Mouse (Mus musculus): Measurements from ENCODE around the gene Agbl5.
A peak's percentile ranks its signal among the peaks of the same experiment; 100 is the strongest.

Gene Agbl5

DNA sequence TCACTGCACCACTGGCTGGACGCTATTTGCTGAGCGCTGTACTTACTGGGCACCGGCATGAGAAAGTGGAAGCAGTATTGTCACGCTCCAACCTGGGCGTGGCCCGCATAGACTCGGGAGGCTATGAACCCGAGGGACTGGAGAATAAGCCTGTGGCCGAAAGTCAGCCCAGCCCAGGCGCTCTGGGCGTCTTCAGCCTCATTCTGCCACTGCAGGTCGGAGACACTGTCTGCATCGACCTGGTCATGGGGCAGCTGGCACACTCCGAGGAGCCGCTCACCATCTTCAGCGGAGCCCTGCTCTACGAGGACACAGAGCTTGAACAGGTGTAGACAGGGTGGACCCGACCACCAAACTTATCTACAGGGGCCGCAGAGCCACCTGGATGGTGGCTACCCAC is 32.1 kb downstream of the Agbl5 start:
- DNase-seq (ENCODE audit: low spot score), result no peak

DNA sequence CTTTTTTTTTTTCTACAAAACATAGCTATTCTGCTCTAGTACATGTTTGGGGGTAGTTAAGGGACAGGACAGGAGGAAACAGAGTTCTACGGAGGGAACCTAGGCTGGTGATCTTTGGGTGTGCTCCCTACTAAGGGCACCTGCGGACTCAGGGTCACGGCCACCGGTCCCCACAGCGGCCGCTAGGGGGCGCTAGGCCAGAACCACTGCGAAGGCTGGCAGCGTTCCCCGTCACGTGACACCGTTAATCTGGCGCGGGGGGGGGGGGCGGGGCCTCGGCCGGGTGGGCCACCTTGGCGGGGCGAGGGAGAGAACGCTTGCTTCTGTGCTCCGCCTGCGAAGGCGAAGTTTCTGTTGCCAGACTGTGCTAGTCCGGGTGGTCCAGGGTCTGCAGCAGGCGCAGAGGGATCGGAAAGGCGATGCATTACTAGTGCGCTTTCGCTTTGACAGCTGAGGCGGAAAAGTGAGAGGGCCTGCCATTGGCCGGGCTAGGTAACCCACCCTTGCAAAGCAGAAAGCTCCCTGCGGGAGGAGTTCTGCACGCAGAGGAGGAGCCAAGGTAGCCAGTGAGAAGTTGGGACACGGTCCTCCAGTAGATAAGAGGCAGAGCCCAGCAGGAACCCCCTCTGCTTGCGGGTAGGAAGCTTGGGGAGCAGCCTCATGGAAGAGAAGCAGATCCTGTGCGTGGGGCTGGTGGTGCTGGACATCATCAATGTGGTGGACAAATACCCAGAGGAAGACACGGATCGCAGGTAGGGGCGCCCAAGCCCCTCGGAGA is 33.0 kb downstream of the Agbl5 start, which contains the start of gene Khk:
Gene Khk (plus strand): TSS at position 176 of the 778 bp plus-strand sequence.
- peak; percentile 68 for DNase-seq (ENCODE audit: low spot score)

DNA sequence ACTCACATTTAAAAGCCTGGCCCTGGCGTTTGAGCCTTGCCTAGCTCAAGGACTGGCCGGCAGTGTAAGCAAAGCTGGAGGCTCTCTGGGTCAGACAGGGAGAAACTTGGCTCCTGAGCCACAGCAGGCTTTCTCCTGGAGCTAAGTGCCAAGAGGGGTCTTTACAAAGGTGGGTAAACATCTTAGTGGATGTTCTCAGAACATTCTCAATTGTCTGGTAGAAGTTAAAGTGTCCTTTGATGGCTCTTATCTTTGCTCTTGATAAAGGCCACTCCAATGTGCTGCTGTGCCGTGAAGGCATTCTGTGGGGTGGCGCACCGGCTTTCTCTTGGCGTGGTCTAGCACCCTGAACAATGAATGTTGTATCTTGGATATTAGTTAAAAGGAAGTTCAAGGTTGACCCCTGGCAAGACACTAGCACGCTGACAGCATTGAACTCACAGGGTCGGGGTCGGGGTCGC is 34.1 kb downstream of the Agbl5 start:
- DNase-seq (ENCODE audit: low spot score), result no peak

DNA sequence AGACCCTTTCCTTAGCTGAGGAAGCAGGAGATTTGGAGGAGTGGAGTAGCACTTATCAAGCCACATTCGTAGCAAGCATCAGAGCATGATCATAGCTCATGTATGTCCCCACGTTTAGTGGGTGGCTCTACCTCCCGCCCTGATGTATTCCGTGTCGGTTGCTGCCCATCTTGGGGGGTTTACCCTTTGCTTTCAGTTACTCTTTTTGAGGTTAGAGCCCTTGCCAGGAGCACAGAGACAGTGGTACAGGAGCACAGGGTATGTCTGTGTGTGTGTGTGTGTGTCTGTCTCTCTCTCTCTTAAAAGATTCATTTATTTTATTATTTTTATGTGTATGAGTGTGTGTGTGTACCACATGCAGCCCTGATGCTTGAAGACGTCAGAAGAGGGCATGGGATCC is 34.6 kb downstream of the Agbl5 start:
- DNase-seq (ENCODE audit: low spot score), result no peak

DNA sequence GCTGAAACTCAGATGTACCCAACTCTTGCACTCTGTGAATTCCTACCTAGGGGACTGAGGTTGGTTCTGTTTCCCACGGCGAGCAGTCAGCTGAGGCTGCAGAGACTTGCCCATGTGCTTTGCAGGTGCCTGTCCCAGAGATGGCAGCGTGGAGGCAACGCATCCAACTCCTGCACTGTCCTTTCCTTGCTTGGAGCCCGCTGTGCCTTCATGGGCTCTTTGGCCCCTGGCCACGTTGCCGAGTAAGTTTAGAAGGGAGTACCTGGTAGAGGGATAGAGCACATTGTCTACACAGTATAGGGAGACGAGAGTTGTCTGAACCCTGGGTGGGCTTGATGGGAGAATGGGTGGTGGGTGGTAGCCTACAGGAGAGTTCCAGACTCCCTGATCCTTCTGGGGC is 36.1 kb downstream of the Agbl5 start:
- DNase-seq (ENCODE audit: low spot score), result no peak

DNA sequence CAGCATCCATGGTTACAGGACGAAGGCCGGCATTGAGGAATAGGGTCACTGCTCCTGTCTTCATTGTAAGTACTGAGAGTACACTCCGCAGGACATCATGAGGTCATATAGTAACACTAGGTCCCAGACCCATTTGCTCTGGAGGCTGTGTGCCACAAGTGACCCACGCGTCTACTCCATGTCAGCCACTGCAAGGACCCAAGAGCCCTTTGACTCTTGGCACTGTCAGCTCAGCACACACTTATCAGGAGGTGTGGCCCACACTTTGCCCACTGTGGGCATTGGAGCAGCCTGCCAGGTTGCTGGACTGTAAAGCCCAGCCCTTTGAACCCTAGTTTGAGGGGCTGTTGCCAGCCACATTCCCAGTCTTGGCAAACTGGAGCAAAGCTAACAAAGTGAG is 36.7 kb downstream of the Agbl5 start:
- no peak for DNase-seq (ENCODE audit: low spot score)

DNA sequence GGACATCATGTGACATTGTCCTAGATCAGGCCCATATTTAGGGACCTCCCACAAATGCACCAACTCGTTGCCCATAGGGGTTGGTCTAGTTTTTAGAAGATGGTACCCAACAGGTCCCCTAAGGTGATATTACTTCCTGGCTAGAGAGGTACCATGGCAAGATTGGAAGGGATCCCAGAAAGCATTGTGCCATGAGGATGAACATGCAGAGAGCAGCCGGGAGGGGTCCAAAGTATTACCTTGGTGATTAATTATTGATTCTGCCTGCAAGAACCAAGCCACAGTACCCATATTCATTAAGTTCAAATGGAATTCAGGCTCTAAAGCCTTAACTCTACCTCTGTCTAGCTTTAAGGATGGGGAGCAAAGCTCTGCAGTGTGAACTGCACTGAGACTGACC is 37.6 kb downstream of the Agbl5 start:
- DNase-seq (ENCODE audit: low spot score), result no peak

- no peak for DNase-seq (ENCODE audit: low spot score)
These were observed 39.5 kb downstream of the Agbl5 start for GRCm38 (mm10) chr5:30927945-30928529.

DNA sequence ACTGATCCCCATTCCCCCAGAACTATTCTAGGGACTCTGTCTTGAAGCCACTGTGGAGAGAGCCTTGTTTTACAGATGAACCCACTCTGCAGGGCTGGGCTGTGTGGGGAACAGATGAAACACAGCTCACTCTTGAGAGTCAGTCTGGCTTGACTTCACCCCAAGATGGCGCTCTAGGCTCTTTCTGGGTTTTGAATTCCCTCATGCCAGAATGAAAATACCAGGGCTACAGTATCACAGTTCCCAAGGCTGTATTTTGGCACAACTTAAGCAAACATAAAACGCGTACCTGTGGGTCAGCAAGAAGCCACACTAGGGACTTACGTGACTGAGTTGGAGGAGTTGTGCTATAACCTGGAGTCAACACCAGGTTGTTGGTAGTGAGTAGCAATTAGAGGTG is 41.6 kb downstream of the Agbl5 start:
- DNase-seq (ENCODE audit: low spot score), result peak; percentile 69

GRCm38 (mm10) chr5:30930846-30931245 is 42.4 kb downstream of the Agbl5 start:
- DNase-seq (ENCODE audit: low spot score), result no peak

- no peak for DNase-seq (ENCODE audit: low spot score)
These were observed 42.9 kb downstream of the Agbl5 start for GRCm38 (mm10) chr5:30931378-30931777.

DNA sequence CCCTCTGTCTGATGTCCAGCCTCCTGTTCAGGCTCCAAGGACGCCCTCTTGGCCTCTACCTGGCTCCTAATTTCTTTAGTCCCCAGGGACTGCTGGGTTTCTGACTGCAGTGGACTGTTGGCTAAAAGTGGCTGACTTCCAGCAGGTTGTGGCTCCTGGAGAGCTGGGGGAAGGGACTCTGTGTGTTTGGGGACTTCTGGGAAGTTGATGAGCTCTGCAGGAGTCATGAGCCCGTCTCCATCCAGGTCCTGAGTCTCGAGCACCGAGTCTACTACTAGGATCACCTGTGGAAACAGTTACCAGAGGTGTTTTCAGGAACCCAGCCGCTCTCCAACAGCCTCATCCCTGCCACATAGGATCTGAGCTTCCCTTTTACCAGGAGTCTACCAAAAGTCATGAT is 45.2 kb downstream of the Agbl5 start:
- no peak for DNase-seq (ENCODE audit: low spot score)

DNA sequence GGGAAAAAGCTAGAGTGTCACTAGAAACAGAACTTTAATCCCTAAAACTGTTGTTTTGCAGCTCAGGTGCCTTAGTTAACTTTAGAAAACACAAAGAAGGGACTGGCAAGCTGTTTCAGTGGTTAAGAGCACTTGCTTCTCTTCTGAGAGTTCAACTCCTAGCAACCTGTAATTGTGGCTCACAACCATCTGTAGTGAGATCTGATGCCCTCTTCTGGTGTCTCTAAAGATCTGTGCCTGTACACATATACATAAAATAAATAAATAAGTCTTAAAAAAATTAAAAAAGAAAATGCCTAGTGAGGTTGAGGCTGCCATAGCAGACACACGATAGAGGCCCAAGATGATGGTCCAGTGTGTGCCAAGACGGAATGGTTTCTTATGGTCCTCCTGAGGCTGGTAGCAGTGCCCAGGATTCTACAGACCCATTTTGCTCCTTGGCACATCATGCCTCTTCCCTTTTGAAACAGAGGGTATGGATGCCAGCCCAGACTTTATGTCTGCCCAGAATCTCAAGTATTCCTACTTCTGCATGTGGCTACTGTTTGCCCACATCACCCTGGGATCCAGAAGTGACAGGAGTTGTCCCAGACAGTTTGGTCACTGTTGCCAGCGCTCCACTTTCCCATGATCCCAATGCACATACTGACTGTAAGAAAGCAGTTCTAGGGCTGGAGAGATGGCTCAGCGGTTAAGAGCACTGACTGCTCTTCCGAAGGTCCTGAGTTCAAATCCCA is 46.4 kb downstream of the Agbl5 start:
- no peak for DNase-seq (ENCODE audit: low spot score)

DNA sequence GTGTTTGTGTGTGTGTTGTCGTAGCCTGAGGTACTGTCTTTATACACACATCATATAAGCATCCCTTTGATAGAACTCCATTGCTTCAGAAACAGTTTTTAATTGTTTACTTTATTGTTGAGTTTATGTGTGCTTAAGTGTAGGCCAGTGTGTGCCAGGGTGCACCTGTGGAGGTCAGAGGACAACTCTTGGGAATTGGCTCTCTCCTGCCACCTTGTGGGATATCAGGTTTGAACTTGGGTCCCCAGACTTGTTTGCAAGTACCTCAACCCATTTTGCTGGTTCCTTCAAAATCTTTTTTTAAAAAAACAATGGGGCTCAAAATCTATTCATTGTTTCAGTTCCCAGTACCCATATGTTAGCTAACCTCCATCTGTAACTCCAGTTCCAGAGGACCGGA is 54.5 kb downstream of the Agbl5 start:
- DNase-seq (ENCODE audit: low spot score), result no peak

DNA sequence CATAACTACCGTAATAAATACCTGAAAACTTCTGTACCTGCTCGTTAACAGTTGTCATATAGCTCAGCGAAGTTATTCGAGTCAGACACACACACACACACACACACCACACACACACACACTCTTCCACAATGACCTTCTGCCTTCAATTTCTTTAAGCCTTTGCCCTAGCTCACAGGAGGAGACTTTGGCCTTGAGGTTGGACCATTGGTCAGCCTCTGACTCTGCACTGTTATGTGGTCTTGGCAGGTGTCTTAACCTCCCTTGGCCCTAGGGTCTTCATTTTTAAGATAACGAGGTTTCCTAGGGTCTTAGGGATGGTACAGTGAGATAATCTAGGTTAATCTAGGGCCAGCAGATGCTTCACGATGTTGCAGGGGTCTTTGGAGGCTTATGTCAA is 55.9 kb downstream of the Agbl5 start:
- no peak for DNase-seq (ENCODE audit: low spot score)

DNA sequence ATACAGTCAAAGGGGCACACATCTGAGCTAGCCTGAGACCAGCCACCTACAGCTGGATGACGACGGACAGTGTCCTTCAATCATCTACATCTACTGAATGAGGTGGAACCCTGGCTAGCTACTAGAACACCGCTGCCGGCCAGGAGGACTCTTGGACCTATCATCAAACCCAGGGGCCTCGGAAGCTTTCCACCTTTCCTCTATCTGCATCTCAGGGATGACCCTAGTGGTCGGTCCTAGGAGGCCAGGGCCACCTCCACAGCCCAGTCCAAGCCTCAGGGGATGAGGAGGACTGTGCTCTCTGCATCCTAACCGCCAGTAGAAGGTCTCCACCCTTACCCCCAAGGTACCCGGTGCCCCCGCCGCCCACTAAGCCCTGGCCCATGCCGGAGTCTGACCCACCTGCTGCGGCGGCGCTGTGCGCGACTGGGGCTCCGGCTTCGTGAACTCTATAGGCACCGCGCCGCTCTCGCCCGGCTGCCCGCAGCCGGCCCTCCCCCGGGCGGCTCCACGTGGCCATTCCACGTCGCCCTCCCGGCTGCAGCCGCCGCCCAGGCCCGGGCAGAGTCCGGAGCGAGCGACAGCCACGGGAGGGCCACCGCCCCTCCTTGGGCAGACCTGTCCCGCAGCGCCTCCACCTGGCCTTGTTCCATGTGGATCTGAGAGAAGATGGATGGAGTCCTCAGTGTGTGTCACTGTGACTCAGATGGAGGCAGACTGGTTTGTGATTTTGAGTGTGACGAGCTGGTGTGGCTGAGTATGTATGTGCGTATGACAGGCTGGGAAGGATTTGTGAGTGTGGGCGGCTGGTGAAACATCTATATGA is 56.7 kb downstream of the Agbl5 start, which contains the start of gene Cgref1:
Gene Cgref1 (minus strand): TSS at position 636 of the 826 bp plus-strand sequence.
- DNase-seq (ENCODE audit: low spot score), result peak; percentile 59

- DNase-seq (ENCODE audit: low spot score), result no peak
These were observed 60.1 kb downstream of the Agbl5 start for GRCm38 (mm10) chr5:30948620-30949019.

GRCm38 (mm10) chr5:30949654-30950326 is 61.3 kb downstream of the Agbl5 start:
- DNase-seq (ENCODE audit: low spot score), result peak; percentile 83

DNA sequence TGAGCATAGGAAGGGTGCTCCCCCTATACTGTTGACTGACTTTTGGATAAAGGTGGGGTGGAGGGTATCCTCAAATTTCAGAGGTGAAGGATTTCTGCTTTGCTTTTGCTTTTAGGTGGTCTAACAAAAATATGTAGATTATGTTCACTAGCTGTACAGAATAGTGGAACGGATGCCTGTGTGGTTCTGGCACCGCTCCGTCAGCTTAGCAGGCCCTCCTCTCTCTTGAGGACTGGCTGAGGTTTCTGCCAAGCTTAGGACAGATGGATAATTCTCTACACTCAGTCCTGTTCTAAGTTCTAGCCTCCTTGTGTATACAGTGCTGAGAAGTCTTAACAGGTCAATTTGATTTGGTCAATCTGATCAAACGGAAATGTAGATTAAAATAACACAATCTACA is 62.0 kb downstream of the Agbl5 start:
- DNase-seq (ENCODE audit: low spot score), result no peak

GRCm38 (mm10) chr5:30950922-30951321 is 62.4 kb downstream of the Agbl5 start:
- DNase-seq (ENCODE audit: low spot score), result no peak

DNA sequence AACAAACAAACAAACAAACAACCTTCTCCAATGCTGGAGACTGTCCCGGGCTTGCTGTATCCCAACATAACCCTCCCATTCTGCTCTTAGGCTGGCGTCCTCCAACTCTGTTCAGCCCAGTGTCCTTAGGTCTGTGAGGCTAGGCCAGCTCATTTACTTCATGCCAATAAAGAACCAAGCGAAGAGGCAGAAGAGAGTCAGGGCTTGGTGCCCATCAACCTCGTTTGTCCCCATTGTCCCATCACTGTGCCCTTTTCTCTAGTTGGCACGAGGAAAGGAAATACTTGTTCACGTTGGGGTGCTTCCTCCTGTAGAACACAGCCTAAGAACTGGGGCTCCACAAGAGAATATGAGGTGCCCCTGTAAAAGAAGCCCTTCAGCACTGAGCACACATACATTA is 63.2 kb downstream of the Agbl5 start:
- DNase-seq (ENCODE audit: low spot score), result no peak
